Mouse (Mus musculus): Measurements from ENCODE around the gene 4930556J24Rik. TPM values are rescaled to one million over a fixed set of nuclear protein-coding genes. Genes with fewer than 3 reads are reported as not detected.
"Not testable (repeated sequence)": the region's sequence is repeated elsewhere in the genome, so short reads cannot be mapped to it uniquely, and the experiment has no call there.

Gene 4930556J24Rik
- 0.20 TPM in 1 of 2 replicates, not detected in the other for polyA plus RNA-seq (2014; fragmentation: Nextera tagmentation; extraction: Ambion mirVana)

DNA sequence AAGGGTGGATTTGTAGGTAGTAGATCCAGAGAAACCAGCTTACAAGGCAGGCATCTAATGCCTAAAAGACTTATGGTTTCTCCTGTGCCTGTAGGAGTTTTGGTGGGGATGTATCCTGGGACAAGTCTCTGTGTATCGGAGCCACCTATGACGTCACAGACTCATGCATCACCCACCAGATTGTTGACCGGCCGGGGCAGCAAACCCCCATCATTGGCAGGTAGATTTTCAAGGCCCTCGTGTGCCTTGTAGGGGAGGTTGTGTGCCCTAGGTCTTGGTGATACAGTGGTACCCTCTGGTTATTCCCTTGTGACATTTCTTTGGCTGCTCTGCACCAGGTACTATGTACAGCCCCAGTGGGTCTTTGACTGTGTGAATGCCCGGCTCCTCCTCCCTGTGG lies at the start of gene 4930556J24Rik:
TSS of gene 4930556J24Rik (minus strand) at position 101 of the 400 bp plus-strand sequence.
- no peaks in the 10 kb centered on the region for H3K9me3 ChIP-seq (ENCODE audit: control insufficient read depth, low read length)
- WGBS = 91% methylated on average over 6 of the region's 6 CpGs
- H3K27ac ChIP-seq (ENCODE audit: low read depth, low read length) = no peak within 1 kb of the TSS
- no peak within 1 kb of the TSS for H3K4me3 ChIP-seq (ENCODE audit: low read depth, low read length)
- H3K4me2 ChIP-seq (ENCODE audit: low read depth) = no peak within 1 kb of the TSS
- H3K27me3 ChIP-seq (ENCODE audit: control insufficient read depth, insufficient read depth, low read length) = no peaks in the 10 kb centered on the region
- H3K36me3 ChIP-seq (ENCODE audit: control insufficient read depth, insufficient read depth, low read length) = peaks cover 31% of the 10 kb centered on the region
- ATAC-seq (ENCODE audit: insufficient read depth, low FRiP score, low TSS enrichment) = no peak
- no peak within 1 kb of the TSS for H3K9ac ChIP-seq (ENCODE audit: low read length)
- H3K4me1 ChIP-seq (ENCODE audit: control insufficient read depth, insufficient read depth, low read length) = no peaks in the 10 kb centered on the region
- no peak for DNase-seq (ENCODE audit: low spot score)

DNA sequence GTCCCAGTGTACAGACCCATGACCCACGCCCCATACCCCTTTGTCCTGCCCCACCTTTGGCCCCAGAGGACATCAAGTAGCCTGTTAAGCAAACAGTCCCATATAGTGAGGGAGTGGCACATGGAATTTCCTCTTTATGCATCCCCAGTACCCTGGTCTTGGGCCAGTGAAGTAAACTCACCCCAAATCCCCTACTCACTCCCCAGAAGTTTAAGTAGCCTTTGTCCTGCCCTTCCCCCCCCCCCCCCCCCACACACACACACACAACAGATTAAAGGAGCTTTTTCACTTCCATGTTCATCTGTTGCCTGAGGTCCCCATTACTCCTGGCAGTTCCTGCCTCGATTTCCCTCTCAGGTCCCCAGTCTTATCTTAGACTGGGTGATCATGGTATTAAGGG lies 46.7 kb upstream of the 4930556J24Rik start:
- no peak overlapping the region for H3K4me3 ChIP-seq (ENCODE audit: low read depth, low read length)
- no peak overlapping the region for H3K9ac ChIP-seq (ENCODE audit: low read length)
- H3K9me3 ChIP-seq (ENCODE audit: control insufficient read depth, low read length) = no peaks in the 10 kb centered on the region
- no peak overlapping the region for H3K4me2 ChIP-seq (ENCODE audit: low read depth)
- WGBS = 75% methylated on average over 2 of the region's 2 CpGs
- no peak overlapping the region for H3K27ac ChIP-seq (ENCODE audit: low read depth, low read length)
- DNase-seq (ENCODE audit: low spot score) = no peak
- H3K27me3 ChIP-seq (ENCODE audit: control insufficient read depth, insufficient read depth, low read length) = no peaks in the 10 kb centered on the region
- no peaks in the 10 kb centered on the region for H3K4me1 ChIP-seq (ENCODE audit: control insufficient read depth, insufficient read depth, low read length)
- no peak for ATAC-seq (ENCODE audit: insufficient read depth, low FRiP score, low TSS enrichment)
- no peaks in the 10 kb centered on the region for H3K36me3 ChIP-seq (ENCODE audit: control insufficient read depth, insufficient read depth, low read length)

DNA sequence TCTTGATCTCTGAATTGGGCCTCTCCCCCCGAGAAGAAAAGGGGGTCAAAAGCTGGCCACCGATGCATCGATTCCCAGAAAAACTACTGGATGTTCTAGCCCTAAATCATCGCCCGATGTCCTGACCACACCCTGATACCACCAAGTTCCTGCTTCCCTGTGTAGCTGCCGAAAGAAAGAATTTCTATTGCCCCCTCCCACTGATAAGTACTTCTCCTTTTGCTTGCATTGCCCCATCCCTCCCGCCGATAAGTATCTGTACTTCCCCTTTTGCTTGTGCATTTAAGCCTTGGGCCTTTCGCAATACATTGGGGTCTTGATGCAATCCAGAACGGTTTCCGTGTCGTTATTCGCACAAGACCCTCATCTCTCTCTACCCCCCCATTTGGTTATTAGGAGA lies 45.5 kb upstream of the 4930556J24Rik start:
- not testable (repeated sequence) for H3K27ac ChIP-seq (ENCODE audit: low read depth, low read length); DNase-seq (ENCODE audit: low spot score); H3K4me3 ChIP-seq (ENCODE audit: low read depth, low read length); ATAC-seq (ENCODE audit: insufficient read depth, low FRiP score, low TSS enrichment); H3K27me3 ChIP-seq (ENCODE audit: control insufficient read depth, insufficient read depth, low read length); H3K4me2 ChIP-seq (ENCODE audit: low read depth); H3K9ac ChIP-seq (ENCODE audit: low read length); H3K36me3 ChIP-seq (ENCODE audit: control insufficient read depth, insufficient read depth, low read length); H3K4me1 ChIP-seq (ENCODE audit: control insufficient read depth, insufficient read depth, low read length); H3K9me3 ChIP-seq (ENCODE audit: control insufficient read depth, low read length)
- 94% methylated on average over 13 of the region's 13 CpGs for WGBS

DNA sequence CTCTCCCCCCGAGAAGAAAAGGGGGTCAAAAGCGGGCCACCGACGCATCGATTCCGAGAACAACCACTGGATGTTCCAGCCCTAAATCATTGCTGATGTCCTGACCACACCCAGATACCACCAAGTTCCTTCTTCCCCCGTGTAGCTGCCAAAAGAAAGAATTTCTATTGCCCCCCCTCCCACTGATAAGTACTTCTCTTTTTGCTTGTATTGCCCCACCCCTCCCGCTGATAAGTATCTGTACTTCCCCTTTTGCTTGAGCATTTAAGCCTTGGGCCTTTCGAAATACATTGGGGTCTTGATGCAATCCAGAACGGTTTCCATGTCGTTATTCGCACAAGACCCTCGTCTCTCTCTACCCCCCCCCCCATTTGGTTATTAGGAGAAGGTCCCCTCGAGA lies 39.2 kb upstream of the 4930556J24Rik start:
- 90% methylated on average over 14 of the region's 14 CpGs for WGBS
- not testable (repeated sequence) for H3K4me3 ChIP-seq (ENCODE audit: low read depth, low read length); H3K27ac ChIP-seq (ENCODE audit: low read depth, low read length)

DNA sequence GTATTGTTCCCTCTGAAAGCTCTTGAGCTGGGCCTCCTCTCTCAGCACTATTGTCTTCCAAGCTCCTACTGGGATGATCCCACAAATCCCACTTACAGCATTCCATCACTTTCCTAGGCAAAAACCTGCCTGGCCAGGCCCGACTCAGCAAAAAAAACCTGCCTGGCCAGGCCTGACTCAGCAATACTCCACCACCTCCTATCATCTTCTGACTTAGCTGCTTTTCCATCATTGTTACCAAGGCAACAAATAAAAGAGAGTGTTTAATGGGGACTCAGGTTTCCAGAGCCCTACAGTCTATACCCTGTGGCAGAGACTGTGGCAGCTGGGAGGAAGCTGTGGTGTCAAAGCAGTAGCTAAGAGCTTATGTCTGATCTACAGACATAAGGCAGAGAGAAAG lies 36.0 kb upstream of the 4930556J24Rik start:
- Histone ChIP-seq H3K4me3 (ENCODE audit: low read depth, low read length) (no peak overlapping the region), H3K27ac (ENCODE audit: low read depth, low read length) (no peak overlapping the region), H3K36me3 (ENCODE audit: control insufficient read depth, insufficient read depth, low read length) (no peaks in the 10 kb centered on the region), H3K4me1 (ENCODE audit: control insufficient read depth, insufficient read depth, low read length) (no peaks in the 10 kb centered on the region), H3K9ac (ENCODE audit: low read length) (no peak overlapping the region), H3K27me3 (ENCODE audit: control insufficient read depth, insufficient read depth, low read length) (no peaks in the 10 kb centered on the region), H3K9me3 (ENCODE audit: control insufficient read depth, low read length) (no peaks in the 10 kb centered on the region), H3K4me2 (ENCODE audit: low read depth) (no peak overlapping the region)
- 81% methylated on average over 1 of the region's 1 CpGs for WGBS
- ATAC-seq (ENCODE audit: insufficient read depth, low FRiP score, low TSS enrichment) (no peak), DNase-seq (ENCODE audit: low spot score) (no peak)

More for the DNA sequence above, 39.2 kb upstream of the 4930556J24Rik start:
- H3K9me3 ChIP-seq (ENCODE audit: control insufficient read depth, low read length); H3K4me1 ChIP-seq (ENCODE audit: control insufficient read depth, insufficient read depth, low read length); H3K36me3 ChIP-seq (ENCODE audit: control insufficient read depth, insufficient read depth, low read length); H3K4me2 ChIP-seq (ENCODE audit: low read depth); H3K27me3 ChIP-seq (ENCODE audit: control insufficient read depth, insufficient read depth, low read length); H3K9ac ChIP-seq (ENCODE audit: low read length); DNase-seq (ENCODE audit: low spot score); ATAC-seq (ENCODE audit: insufficient read depth, low FRiP score, low TSS enrichment): not testable (repeated sequence)

DNA sequence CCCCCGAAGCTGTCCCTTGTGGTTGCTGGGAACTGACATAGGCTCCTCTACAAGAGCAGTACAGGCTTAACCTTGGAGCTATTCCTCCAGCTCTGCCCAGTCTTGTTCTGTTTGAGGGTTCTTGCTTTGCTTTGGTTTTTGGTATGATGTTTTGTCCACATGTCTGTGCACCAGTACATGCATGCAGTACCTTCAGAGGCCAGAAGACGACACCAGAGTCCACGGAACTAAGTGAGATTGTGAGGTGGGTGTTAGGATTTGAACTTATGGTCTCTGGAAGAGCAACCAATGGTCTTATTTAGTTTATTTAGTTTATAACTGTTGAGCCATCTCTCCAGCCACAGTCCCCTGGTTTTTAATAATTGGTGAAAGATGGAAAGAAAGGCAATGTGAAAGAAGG lies 29.9 kb upstream of the 4930556J24Rik start:
- 81% methylated on average over 3 of the region's 3 CpGs for WGBS
- DNase-seq (ENCODE audit: low spot score) (no peak), ATAC-seq (ENCODE audit: insufficient read depth, low FRiP score, low TSS enrichment) (no peak)
- Histone ChIP-seq H3K4me2 (ENCODE audit: low read depth) (no peak overlapping the region), H3K4me1 (ENCODE audit: control insufficient read depth, insufficient read depth, low read length) (no peaks in the 10 kb centered on the region), H3K9me3 (ENCODE audit: control insufficient read depth, low read length) (no peaks in the 10 kb centered on the region), H3K27ac (ENCODE audit: low read depth, low read length) (no peak overlapping the region), H3K4me3 (ENCODE audit: low read depth, low read length) (no peak overlapping the region), H3K36me3 (ENCODE audit: control insufficient read depth, insufficient read depth, low read length) (no peaks in the 10 kb centered on the region), H3K27me3 (ENCODE audit: control insufficient read depth, insufficient read depth, low read length) (no peaks in the 10 kb centered on the region), H3K9ac (ENCODE audit: low read length) (no peak overlapping the region)

DNA sequence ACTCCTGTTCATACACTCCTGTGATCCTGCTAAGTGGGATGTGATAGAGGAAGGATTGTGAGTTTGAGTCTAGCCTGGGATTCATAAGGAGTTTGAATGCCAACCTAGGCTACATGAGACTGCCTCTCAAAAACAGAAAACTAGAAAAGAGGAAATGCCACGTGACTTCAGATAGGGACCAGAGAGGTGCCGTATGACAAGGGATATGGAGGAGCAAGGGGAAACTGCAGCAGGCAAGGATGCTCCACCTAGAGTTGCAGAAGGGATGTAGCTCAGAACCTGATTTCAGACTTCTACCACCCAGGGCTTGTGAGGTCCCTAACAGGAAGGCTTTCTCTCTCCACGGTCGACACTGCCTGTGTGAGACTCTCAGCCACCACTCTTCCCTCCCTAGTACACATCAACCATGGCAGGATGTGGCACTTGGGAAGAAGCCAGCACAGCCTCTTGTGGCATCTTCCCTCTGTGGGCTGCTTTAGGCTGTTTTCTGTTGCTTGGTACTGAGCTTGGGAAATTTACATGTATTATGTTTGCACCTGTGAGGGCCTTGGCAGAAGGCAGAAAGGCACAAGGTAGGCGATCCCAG lies 28.7 kb upstream of the 4930556J24Rik start:
- DNase-seq (ENCODE audit: low spot score) (no peak), ATAC-seq (ENCODE audit: insufficient read depth, low FRiP score, low TSS enrichment) (no peak)
- H3K27me3 ChIP-seq (ENCODE audit: control insufficient read depth, insufficient read depth, low read length) = peaks cover 1% of the 10 kb centered on the region; the same call in 1 of the 2 replicates
- no peak overlapping the region for H3K27ac ChIP-seq (ENCODE audit: low read depth, low read length)
- H3K4me3 ChIP-seq (ENCODE audit: low read depth, low read length) = no peak overlapping the region
- no peak overlapping the region for H3K9ac ChIP-seq (ENCODE audit: low read length)
- no peaks in the 10 kb centered on the region for H3K36me3 ChIP-seq (ENCODE audit: control insufficient read depth, insufficient read depth, low read length)
- 67% methylated on average over 5 of the region's 5 CpGs for WGBS
- no peak overlapping the region for H3K4me2 ChIP-seq (ENCODE audit: low read depth)
- no peaks in the 10 kb centered on the region for H3K4me1 ChIP-seq (ENCODE audit: control insufficient read depth, insufficient read depth, low read length)
- no peaks in the 10 kb centered on the region for H3K9me3 ChIP-seq (ENCODE audit: control insufficient read depth, low read length)

DNA sequence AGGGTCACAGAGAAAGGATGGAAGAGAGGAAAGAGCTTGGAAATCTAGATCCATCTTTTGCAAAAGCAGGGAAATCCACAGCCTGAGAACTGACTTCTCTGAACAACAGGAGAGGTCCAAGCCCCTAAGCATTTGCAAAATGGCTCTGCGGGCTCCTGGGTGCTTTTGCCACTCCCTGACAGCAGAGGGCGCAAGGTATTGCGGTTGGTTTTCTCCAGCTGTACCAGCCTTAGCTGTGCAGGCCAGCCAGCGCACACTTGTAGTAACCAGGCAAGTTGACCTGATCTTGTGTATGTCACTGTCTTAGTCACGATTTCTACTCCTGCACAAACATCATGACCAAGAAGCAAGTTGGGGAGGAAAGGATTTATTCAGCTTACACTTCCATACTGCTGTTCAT lies 25.0 kb upstream of the 4930556J24Rik start:
- Histone ChIP-seq H3K27me3 (ENCODE audit: control insufficient read depth, insufficient read depth, low read length) (peaks cover 31% of the 10 kb centered on the region), H3K9me3 (ENCODE audit: control insufficient read depth, low read length) (no peaks in the 10 kb centered on the region), H3K36me3 (ENCODE audit: control insufficient read depth, insufficient read depth, low read length) (no peaks in the 10 kb centered on the region), H3K27ac (ENCODE audit: low read depth, low read length) (no peak overlapping the region), H3K4me1 (ENCODE audit: control insufficient read depth, insufficient read depth, low read length) (no peaks in the 10 kb centered on the region; the same call in 1 of the 2 replicates), H3K9ac (ENCODE audit: low read length) (no peak overlapping the region), H3K4me2 (ENCODE audit: low read depth) (no peak overlapping the region), H3K4me3 (ENCODE audit: low read depth, low read length) (no peak overlapping the region)
- 7% methylated on average over 5 of the region's 5 CpGs for WGBS
- ATAC-seq (ENCODE audit: insufficient read depth, low FRiP score, low TSS enrichment) (no peak), DNase-seq (ENCODE audit: low spot score) (peak; percentile 78)

DNA sequence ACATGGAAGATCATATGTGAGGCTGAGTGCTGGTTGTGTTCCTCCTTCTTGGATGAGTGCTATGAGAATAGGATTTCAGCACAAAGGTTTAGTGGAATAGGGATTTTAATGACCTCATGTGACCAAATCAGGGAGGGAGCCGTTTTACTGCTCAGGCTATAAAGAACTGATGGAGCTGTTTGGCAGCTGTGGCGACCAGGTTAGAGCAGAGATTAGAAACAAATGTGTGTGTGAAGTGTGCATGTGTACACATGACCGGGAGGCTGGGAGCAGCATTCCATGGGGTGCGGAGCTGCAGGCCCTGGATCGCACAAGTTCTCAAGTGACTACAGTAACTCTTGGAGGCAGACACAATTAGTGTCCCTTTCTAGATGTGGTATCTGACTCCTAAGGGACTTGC lies 23.0 kb upstream of the 4930556J24Rik start:
- no peaks in the 10 kb centered on the region for H3K36me3 ChIP-seq (ENCODE audit: control insufficient read depth, insufficient read depth, low read length)
- no peak overlapping the region for H3K9ac ChIP-seq (ENCODE audit: low read length)
- H3K4me3 ChIP-seq (ENCODE audit: low read depth, low read length) = no peak overlapping the region
- no peak for DNase-seq (ENCODE audit: low spot score)
- peaks cover 31% of the 10 kb centered on the region for H3K27me3 ChIP-seq (ENCODE audit: control insufficient read depth, insufficient read depth, low read length)
- ATAC-seq (ENCODE audit: insufficient read depth, low FRiP score, low TSS enrichment) = no peak
- no peaks in the 10 kb centered on the region for H3K9me3 ChIP-seq (ENCODE audit: control insufficient read depth, low read length)
- WGBS = 54% methylated on average over 5 of the region's 5 CpGs
- no peaks in the 10 kb centered on the region; the same call in 1 of the 2 replicates for H3K4me1 ChIP-seq (ENCODE audit: control insufficient read depth, insufficient read depth, low read length)
- no peak overlapping the region for H3K27ac ChIP-seq (ENCODE audit: low read depth, low read length)
- no peak overlapping the region for H3K4me2 ChIP-seq (ENCODE audit: low read depth)
